Mouse (Mus musculus): ENCODE data around the gene Scfd1. TPM values are rescaled to one million over a fixed set of nuclear protein-coding genes. Genes with fewer than 3 reads are reported as not detected.

The Scfd1 gene
- polyA plus RNA-seq, 2 experiments = 17.8 to 40.4 TPM

DNA sequence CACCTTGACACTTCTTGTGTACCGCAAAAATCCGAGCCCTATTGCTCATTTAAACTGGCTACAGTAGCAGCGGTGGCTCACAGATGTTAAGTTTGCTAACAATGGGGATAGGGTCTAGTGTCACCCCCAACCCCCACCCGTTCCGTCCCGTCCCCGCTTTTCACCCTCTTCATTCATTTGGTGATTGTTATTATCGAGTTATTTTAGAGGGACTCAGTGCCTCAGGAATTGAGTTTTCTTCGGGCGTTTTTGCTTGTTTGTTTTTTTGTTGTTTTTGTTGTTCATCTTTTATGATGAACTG, 28.7 kb upstream of the Scfd1 start:
- peak overlapping the region; percentile 82 for H3K27ac ChIP-seq
- ATAC-seq (ENCODE audit: insufficient read depth) = peak; percentile 14; the same call in 1 of the 2 replicates

DNA sequence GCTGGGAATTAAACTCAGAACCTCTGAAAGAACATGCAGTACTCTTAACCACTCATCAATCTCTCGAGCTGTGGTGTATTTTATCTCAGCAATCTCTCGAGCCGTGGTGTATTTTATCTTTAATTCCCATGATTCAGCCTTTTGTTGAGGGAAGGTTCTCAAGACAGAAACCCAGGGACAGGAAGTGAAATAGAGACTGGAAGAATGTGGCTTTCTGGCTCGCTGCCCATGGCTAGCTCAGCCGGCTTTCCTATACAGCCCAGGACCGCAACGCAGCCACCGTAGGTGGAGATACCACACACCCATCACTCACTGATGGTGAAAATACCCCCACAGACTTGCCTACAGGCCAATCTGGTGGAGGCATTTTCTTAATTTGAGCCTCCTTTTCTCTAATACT, 22.0 kb upstream of the Scfd1 start:
- H3K36me3 ChIP-seq (replicated peaks; ENCODE audit: control insufficient read depth, insufficient read depth, low read depth) = peaks cover 79% of the 10 kb centered on the region
- DNase-seq (ENCODE audit: low read depth in 3 of 3, low spot score in 3 of 3) = no peak
- WGBS (ENCODE audit: insufficient replicate concordance) = 56% methylated on average over 8 of the region's 8 CpGs

More for the DNA sequence above, 28.7 kb upstream of the Scfd1 start:
- under 1% methylated on average over 10 of the region's 10 CpGs for WGBS (ENCODE audit: insufficient replicate concordance)
- H3K9me3 ChIP-seq (ENCODE audit: control insufficient read depth, low read length) = no peaks in the 10 kb centered on the region
- TF ChIP-seq EP300 (IDR thresholded peaks at IDR 0.05; ENCODE audit: low read depth) = no peak
- TF ChIP-seq CTCF (IDR thresholded peaks at IDR 0.05; ENCODE audit: low read depth) = no peak
- peak overlapping the region; percentile 96 for H3K9ac ChIP-seq (replicated peaks)
- peak in 1 of 3 experiments; percentile 1 for DNase-seq (ENCODE audit: low read depth in 3 of 3, low spot score in 3 of 3)
- peaks cover 3 to 8% of the 10 kb centered on the region in 2 experiments; a peak in 3 of 4 replicates for H3K4me1 ChIP-seq (replicated peaks; ENCODE audit: control insufficient read depth in 2 of 2, insufficient read depth in 2 of 2, low read length in 1 of 2)
- no peaks in the 10 kb centered on the region; the same call in 1 of the 2 replicates for H3K27me3 ChIP-seq (ENCODE audit: control insufficient read depth, insufficient read depth, low read length)
- peak overlapping the region; percentile 70 for H3K4me2 ChIP-seq (ENCODE audit: low read depth)
- peak overlapping the region; percentile 91 to 100 for H3K4me3 ChIP-seq (ENCODE audit: insufficient read depth in 1 of 2, low read depth in 2 of 2, low read length in 2 of 2)
- H3K36me3 ChIP-seq (replicated peaks; ENCODE audit: control insufficient read depth, insufficient read depth, low read depth) = peaks cover 23% of the 10 kb centered on the region

GRCm38 (mm10) chr12:51361294-51361693, 16.0 kb upstream of the Scfd1 start:
- no peak overlapping the region for H3K9ac ChIP-seq (replicated peaks)
- H3K27me3 ChIP-seq (ENCODE audit: control insufficient read depth, insufficient read depth, low read length) = no peaks in the 10 kb centered on the region
- H3K27ac ChIP-seq = no peak overlapping the region
- H3K36me3 ChIP-seq (replicated peaks; ENCODE audit: control insufficient read depth, insufficient read depth, low read depth) = peaks cover 77% of the 10 kb centered on the region
- no peaks in the 10 kb centered on the region for H3K4me1 ChIP-seq (replicated peaks; ENCODE audit: control insufficient read depth in 2 of 2, insufficient read depth in 2 of 2, low read length in 1 of 2)
- H3K4me2 ChIP-seq (ENCODE audit: low read depth) = no peak overlapping the region
- ATAC-seq (ENCODE audit: insufficient read depth) = no peak
- no peaks in the 10 kb centered on the region for H3K9me3 ChIP-seq (ENCODE audit: control insufficient read depth, low read length)
- no peak for DNase-seq (ENCODE audit: low read depth in 3 of 3, low spot score in 3 of 3)
- H3K4me3 ChIP-seq (ENCODE audit: insufficient read depth in 1 of 2, low read depth in 2 of 2, low read length in 2 of 2) = no peak overlapping the region
- TF ChIP-seq EP300 (IDR thresholded peaks at IDR 0.05; ENCODE audit: low read depth) (no peak), CTCF (IDR thresholded peaks at IDR 0.05; ENCODE audit: low read depth) (no peak)

More for the DNA sequence above, 22.0 kb upstream of the Scfd1 start:
- Histone ChIP-seq H3K27me3 (ENCODE audit: control insufficient read depth, insufficient read depth, low read length) (no peaks in the 10 kb centered on the region), H3K4me2 (ENCODE audit: low read depth) (no peak overlapping the region), H3K27ac (no peak overlapping the region), H3K4me1 (replicated peaks; ENCODE audit: control insufficient read depth in 2 of 2, insufficient read depth in 2 of 2, low read length in 1 of 2) (peaks cover 3 to 7% of the 10 kb centered on the region in 2 experiments; a peak in 3 of 4 replicates), H3K9me3 (ENCODE audit: control insufficient read depth, low read length) (no peaks in the 10 kb centered on the region), H3K9ac (replicated peaks) (no peak overlapping the region), H3K4me3 (ENCODE audit: insufficient read depth in 1 of 2, low read depth in 2 of 2, low read length in 2 of 2) (no peak overlapping the region)
- TF ChIP-seq EP300 (IDR thresholded peaks at IDR 0.05; ENCODE audit: low read depth) (no peak), CTCF (IDR thresholded peaks at IDR 0.05; ENCODE audit: low read depth) (no peak)
- ATAC-seq (ENCODE audit: insufficient read depth) = no peak

DNA sequence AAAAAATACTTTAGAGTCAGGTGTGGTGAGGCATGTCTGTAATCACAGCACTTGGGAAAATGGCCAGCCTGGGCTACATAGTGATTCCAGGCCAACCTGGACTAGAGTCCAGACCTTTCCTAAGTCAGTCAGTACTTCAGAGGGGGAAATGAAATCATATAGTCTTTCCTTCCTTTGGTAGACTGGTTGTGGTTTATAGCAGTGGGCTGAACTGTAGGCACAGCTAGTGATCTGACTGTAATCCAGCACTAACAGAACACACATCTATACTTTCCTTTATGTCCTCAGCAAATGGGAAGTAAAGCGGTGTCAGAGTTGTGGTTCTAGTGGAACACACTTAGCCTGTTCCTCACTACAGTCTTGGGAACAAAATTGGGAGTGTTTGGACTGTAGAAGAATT, 14.4 kb upstream of the Scfd1 start:
- 94% methylated on average over 1 of the region's 1 CpGs for WGBS (ENCODE audit: insufficient replicate concordance)
- peaks cover 75% of the 10 kb centered on the region for H3K36me3 ChIP-seq (replicated peaks; ENCODE audit: control insufficient read depth, insufficient read depth, low read depth)

DNA sequence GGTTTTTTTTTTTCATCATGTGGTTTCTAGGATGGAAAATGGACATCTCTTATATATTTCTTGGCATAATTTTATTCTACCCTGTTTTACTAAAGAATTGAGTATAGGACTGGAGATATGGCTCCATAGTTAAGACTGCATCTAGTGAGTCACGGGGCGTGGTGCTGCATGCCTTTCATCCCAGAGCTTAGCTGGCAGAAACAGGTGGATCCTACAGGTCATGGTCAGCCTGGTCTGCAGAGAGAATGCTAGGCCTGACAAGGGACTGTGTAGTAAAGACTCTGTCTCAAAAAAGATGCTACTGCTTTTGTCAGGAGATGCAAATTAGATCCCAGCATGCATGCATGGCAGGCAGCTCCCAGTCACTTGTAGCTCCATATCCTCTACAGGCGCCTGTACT, 8.8 kb upstream of the Scfd1 start:
- no peak for ATAC-seq (ENCODE audit: insufficient read depth)
- 83% methylated on average over 3 of the region's 3 CpGs for whole genome bisulfite sequencing (ENCODE audit: insufficient replicate concordance)
- Histone ChIP-seq H3K4me1 (replicated peaks; ENCODE audit: control insufficient read depth in 2 of 2, insufficient read depth in 2 of 2, low read length in 1 of 2) (no peaks in the 10 kb centered on the region), H3K36me3 (replicated peaks; ENCODE audit: control insufficient read depth, insufficient read depth, low read depth) (peaks cover 62% of the 10 kb centered on the region), H3K4me3 (ENCODE audit: insufficient read depth in 1 of 2, low read depth in 2 of 2, low read length in 2 of 2) (no peak overlapping the region), H3K9me3 (ENCODE audit: control insufficient read depth, low read length) (no peaks in the 10 kb centered on the region), H3K27me3 (ENCODE audit: control insufficient read depth, insufficient read depth, low read length) (no peaks in the 10 kb centered on the region), H3K4me2 (ENCODE audit: low read depth) (no peak overlapping the region), H3K9ac (replicated peaks) (no peak overlapping the region), H3K27ac (no peak overlapping the region)
- DNase-seq (ENCODE audit: low read depth in 3 of 3, low spot score in 3 of 3) = no peak
- no peak for TF ChIP-seq EP300 (IDR thresholded peaks at IDR 0.05; ENCODE audit: low read depth)
- TF ChIP-seq CTCF (IDR thresholded peaks at IDR 0.05; ENCODE audit: low read depth) = no peak

More for the DNA sequence above, 14.4 kb upstream of the Scfd1 start:
- TF ChIP-seq EP300 (IDR thresholded peaks at IDR 0.05; ENCODE audit: low read depth) (no peak), CTCF (IDR thresholded peaks at IDR 0.05; ENCODE audit: low read depth) (no peak)
- H3K27me3 ChIP-seq (ENCODE audit: control insufficient read depth, insufficient read depth, low read length) = no peaks in the 10 kb centered on the region
- no peak for DNase-seq (ENCODE audit: low read depth in 3 of 3, low spot score in 3 of 3)
- no peaks in the 10 kb centered on the region for H3K9me3 ChIP-seq (ENCODE audit: control insufficient read depth, low read length)
- no peak for ATAC-seq (ENCODE audit: insufficient read depth)
- no peak overlapping the region for H3K9ac ChIP-seq (replicated peaks)
- H3K27ac ChIP-seq = no peak overlapping the region
- no peak overlapping the region for H3K4me3 ChIP-seq (ENCODE audit: insufficient read depth in 1 of 2, low read depth in 2 of 2, low read length in 2 of 2)
- H3K4me1 ChIP-seq (replicated peaks; ENCODE audit: control insufficient read depth in 2 of 2, insufficient read depth in 2 of 2, low read length in 1 of 2) = no peaks in the 10 kb centered on the region
- no peak overlapping the region for H3K4me2 ChIP-seq (ENCODE audit: low read depth)

Data from liver, embryonic 14.5 days (tissue).